Mouse (Mus musculus) bone marrow macrophage, adult 2 months (primary cell): Measurements from ENCODE around the gene Glb1.

Experiments used
- CTCF ChIP-seq: IDR thresholded peaks from 2 replicates; pipeline ENCODE4 v1.5.1; 2012; ENCODE audit warnings: low read depth, mild to moderate bottlenecking, low read length, moderate library complexity
- POLR2A ChIP-seq: IDR thresholded peaks from 2 replicates; pipeline ENCODE4 v1.6.1; 2012; ENCODE audit warnings: mild to moderate bottlenecking, low read depth, low read length, borderline replicate concordance

GRCm38 (mm10) chr9:114507421-114507820 lies 106.5 kb downstream of the Glb1 start:
- no peak for TF ChIP-seq POLR2A
- no peak for TF ChIP-seq CTCF
